Mouse (Mus musculus) limb, embryonic 10.5 days (tissue): Measurements from ENCODE around the gene Rreb1. TPM values are rescaled to one million over a fixed set of nuclear protein-coding genes. Genes with fewer than 3 reads are reported as not detected.

Experiments
- DNase-seq: peaks from one replicate; pipeline ENCODE4 v3.0.0-alpha.2; 2017; ENCODE audit warnings: low spot score
- H3K27ac ChIP-seq: fragments of 300-500 bp; sonication (generic); 2 replicates; pipeline ENCODE4 v1.5.1; 2016; ENCODE audit warnings: mild to moderate bottlenecking
- H3K27me3 ChIP-seq: fragments of 300-500 bp; sonication (generic); 2 replicates; pipeline ENCODE4 v1.6.1; 2016; ENCODE audit warnings: low read depth, mild to moderate bottlenecking; ENCODE audit not compliant: poor library complexity, severe bottlenecking
- H3K36me3 ChIP-seq: fragments of 300-500 bp; sonication (generic); 2 replicates; pipeline ENCODE4 v1.6.1; 2016; ENCODE audit warnings: mild to moderate bottlenecking, moderate library complexity
- H3K4me1 ChIP-seq: fragments of 300-500 bp; sonication (generic); 2 replicates; pipeline ENCODE4 v1.6.1; 2016
- H3K4me3 ChIP-seq: fragments of 300-500 bp; sonication (generic); 2 replicates; pipeline ENCODE4 v1.5.1; 2016; ENCODE audit warnings: mild to moderate bottlenecking, moderate library complexity
- H3K9me3 ChIP-seq: fragments of 300-500 bp; sonication (generic); replicated peaks from 2 replicates; pipeline ENCODE4 v1.6.1; 2016; ENCODE audit warnings: mild to moderate bottlenecking
- WGBS: fragments of 180-500 bp; shearing (Covaris S2); methylation state at CpG from one replicate; pipeline ENCODE4 v1.1.7; 2016; 5-methylcytosine and 5-hydroxymethylcytosine counted together
- polyA plus RNA-seq: library from polyadenylated mRNA; unstranded; fragments of >200 nt; fragmentation: Nextera tagmentation; extraction: Ambion mirVana; gene quantifications from 2 replicates; pipeline ENCODE4 v1.2.1, GENCODE M21; 2016

Gene Rreb1
- polyA plus RNA-seq, 1 experiment from 2014 or later: 5.4 TPM

GRCm38 (mm10) chr13:37965126-37965914 is 187.1 kb downstream of the Rreb1 start:
- H3K4me3 ChIP-seq: no peak overlapping the region
- H3K9me3 ChIP-seq: no peaks in the 10 kb centered on the region
- WGBS: 25% methylated on average over 17 of the region's 17 CpGs
- H3K4me1 ChIP-seq: peaks cover 46% of the 10 kb centered on the region
- peaks cover 13% of the 10 kb centered on the region; the same call in 1 of the 2 replicates for H3K27me3 ChIP-seq
- 0 out of 2 replicates have a peak overlapping the region, but pooled peaks have one; percentile 4 for H3K27ac ChIP-seq
- no peaks in the 10 kb centered on the region for H3K36me3 ChIP-seq
- no peak for DNase-seq

DNA sequence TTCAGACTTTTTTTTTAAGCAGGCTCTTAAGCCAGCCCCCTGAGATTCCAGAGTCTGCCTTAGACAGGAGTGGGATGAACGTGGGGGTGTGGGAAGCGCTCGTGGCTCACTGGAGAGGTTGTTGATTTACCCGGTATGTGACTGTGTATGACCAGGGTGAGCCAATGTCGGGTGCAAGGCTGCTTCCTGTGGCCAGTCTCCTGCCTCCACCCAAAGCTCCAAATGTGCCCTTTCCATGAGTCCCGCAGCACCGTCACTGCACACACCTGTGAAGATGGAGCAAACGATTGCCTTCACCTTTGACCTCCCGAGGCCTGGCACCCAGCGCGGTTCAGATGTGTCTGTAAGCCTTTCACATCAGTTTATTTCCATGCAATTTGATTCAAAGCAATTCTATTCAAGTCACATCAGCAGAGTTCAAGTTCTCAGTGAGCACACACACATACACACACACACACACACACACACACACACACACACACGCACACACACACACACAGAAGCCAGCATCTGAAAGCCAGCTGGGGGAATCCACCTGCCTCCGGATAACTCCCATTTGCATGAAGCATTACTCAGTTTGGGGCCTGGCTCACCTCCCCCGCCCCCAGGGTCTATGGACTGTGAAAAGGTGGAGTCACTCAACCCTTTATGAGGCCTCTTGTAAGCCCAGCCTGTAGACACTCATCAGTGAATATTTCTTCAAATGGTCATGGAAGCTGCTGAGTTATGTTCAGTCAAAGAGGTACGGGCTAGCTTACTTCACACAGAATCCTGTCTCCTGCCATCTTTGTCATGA is 188.3 kb downstream of the Rreb1 start:
- H3K27me3 ChIP-seq: peaks cover 13% of the 10 kb centered on the region; the same call in 1 of the 2 replicates

GRCm38 (mm10) chr13:37967052-37967437 is 188.8 kb downstream of the Rreb1 start:
- peak; percentile 76 for DNase-seq
- whole genome bisulfite sequencing: 38% methylated on average over 12 of the region's 12 CpGs
- Histone ChIP-seq H3K9me3 (no peaks in the 10 kb centered on the region), H3K27ac (peak overlapping the region; percentile 78), H3K27me3 (peaks cover 13% of the 10 kb centered on the region; the same call in 1 of the 2 replicates), H3K4me3 (peak overlapping the region; percentile 32), H3K4me1 (peaks cover 46% of the 10 kb centered on the region), H3K36me3 (peaks cover 3% of the 10 kb centered on the region; the same call in 1 of the 2 replicates)

More for the DNA sequence above, 188.3 kb downstream of the Rreb1 start:
- WGBS: 75% methylated on average over 15 of the region's 15 CpGs
- DNase-seq: peak; percentile 45
- no peak overlapping the region for H3K4me3 ChIP-seq
- peaks cover 46% of the 10 kb centered on the region for H3K4me1 ChIP-seq
- H3K36me3 ChIP-seq: no peaks in the 10 kb centered on the region
- H3K9me3 ChIP-seq: no peaks in the 10 kb centered on the region
- H3K27ac ChIP-seq: peak overlapping the region; percentile 78

DNA sequence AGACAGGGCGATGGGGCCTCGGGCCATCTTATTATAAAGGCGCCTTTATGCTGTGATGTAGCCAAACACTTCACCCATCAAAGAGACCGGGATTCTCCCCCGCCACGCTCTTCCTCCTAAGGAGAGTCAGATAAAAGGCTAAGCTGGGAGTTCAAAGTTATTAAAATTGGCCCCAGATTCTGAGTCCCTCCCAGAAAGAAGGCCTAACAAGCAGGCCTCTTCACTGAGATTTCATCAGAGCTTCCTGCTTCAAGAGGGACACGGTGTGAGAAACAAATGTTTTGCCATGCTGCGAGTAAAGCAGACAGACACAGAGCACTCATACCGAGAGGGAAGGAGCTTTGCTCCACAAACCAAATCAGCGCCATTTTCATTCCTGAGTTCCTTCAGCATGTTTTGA is 189.4 kb downstream of the Rreb1 start:
- 57% methylated on average over 10 of the region's 10 CpGs for WGBS
- DNase-seq: no peak
- Histone ChIP-seq H3K9me3 (no peaks in the 10 kb centered on the region), H3K4me1 (peaks cover 46% of the 10 kb centered on the region), H3K27me3 (peaks cover 13% of the 10 kb centered on the region; the same call in 1 of the 2 replicates), H3K4me3 (peak overlapping the region; percentile 32; the same call in 1 of the 2 replicates), H3K36me3 (peaks cover 3% of the 10 kb centered on the region; the same call in 1 of the 2 replicates), H3K27ac (peak overlapping the region; percentile 78)

DNA sequence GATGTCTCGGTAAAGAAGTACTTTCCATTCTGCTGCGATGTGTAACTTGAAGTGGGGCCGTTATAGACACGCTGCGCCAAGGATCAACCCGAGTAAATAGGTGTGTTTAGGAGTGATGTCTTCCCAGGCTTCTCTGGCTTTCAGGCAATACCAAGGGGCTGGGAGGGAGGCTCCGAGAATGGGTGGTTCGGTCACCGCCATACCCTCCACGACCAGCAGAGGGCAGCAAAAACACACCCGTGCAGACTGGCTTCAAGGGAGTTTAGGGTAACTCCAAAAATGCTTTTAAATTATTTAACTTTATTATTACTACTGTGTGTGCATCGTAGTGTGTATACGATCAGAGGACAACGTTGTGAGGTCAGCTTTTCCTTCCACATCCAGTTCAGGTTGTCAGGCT is 191.1 kb downstream of the Rreb1 start:
- DNase-seq: peak; percentile 93
- H3K4me3 ChIP-seq: no peak overlapping the region
- H3K27ac ChIP-seq: no peak overlapping the region
- peaks cover 44% of the 10 kb centered on the region for H3K4me1 ChIP-seq
- peaks cover 5% of the 10 kb centered on the region; the same call in 1 of the 2 replicates for H3K36me3 ChIP-seq
- WGBS: 10% methylated on average over 14 of the region's 14 CpGs
- H3K9me3 ChIP-seq: no peaks in the 10 kb centered on the region
- H3K27me3 ChIP-seq: peaks cover 9% of the 10 kb centered on the region; the same call in 1 of the 2 replicates

DNA sequence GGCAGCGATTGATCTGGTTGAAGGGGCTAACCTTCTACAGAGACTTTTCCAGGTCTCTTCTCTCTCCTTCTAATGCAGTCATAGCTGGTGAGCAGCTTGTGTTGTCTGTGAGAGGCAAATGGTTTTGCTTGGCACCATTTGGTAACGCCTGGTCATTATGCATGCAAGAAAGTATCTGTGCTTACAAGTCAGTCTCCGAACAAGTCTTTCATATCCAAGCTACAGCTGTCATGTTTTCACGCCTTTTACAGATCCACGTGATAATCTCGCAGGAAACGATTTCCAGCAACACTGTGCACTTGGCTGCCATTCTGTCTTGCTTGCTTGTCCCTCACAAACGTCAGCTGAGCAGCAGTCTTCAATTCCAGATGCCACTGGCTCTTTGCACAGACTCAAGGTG is 191.8 kb downstream of the Rreb1 start:
- Histone ChIP-seq H3K36me3 (peaks cover 5% of the 10 kb centered on the region; the same call in 1 of the 2 replicates), H3K4me3 (no peak overlapping the region), H3K27ac (no peak overlapping the region), H3K4me1 (peaks cover 37% of the 10 kb centered on the region), H3K9me3 (no peaks in the 10 kb centered on the region), H3K27me3 (peaks cover 3% of the 10 kb centered on the region; the same call in 1 of the 2 replicates)
- DNase-seq: no peak
- WGBS: 62% methylated on average over 8 of the region's 8 CpGs

- 86% methylated on average over 11 of the region's 11 CpGs for WGBS
- H3K9me3 ChIP-seq: no peaks in the 10 kb centered on the region
- no peak overlapping the region for H3K27ac ChIP-seq
Measured at GRCm38 (mm10) chr13:37970887-37971530, 192.8 kb downstream of the Rreb1 start.

GRCm38 (mm10) chr13:37974036-37974435 is 195.8 kb downstream of the Rreb1 start:
- H3K4me3 ChIP-seq: no peak overlapping the region
- H3K27me3 ChIP-seq: no peaks in the 10 kb centered on the region
- H3K27ac ChIP-seq: no peak overlapping the region
- peaks cover 6% of the 10 kb centered on the region for H3K4me1 ChIP-seq
- 90% methylated on average over 6 of the region's 6 CpGs for WGBS
- H3K9me3 ChIP-seq: no peaks in the 10 kb centered on the region
- H3K36me3 ChIP-seq: peaks cover 44% of the 10 kb centered on the region
- DNase-seq: no peak

More at GRCm38 (mm10) chr13:37970887-37971530, 192.8 kb downstream of the Rreb1 start:
- H3K4me3 ChIP-seq: no peak overlapping the region
- H3K27me3 ChIP-seq: no peaks in the 10 kb centered on the region
- peaks cover 14% of the 10 kb centered on the region for H3K36me3 ChIP-seq
- DNase-seq: no peak
- peaks cover 27% of the 10 kb centered on the region for H3K4me1 ChIP-seq

DNA sequence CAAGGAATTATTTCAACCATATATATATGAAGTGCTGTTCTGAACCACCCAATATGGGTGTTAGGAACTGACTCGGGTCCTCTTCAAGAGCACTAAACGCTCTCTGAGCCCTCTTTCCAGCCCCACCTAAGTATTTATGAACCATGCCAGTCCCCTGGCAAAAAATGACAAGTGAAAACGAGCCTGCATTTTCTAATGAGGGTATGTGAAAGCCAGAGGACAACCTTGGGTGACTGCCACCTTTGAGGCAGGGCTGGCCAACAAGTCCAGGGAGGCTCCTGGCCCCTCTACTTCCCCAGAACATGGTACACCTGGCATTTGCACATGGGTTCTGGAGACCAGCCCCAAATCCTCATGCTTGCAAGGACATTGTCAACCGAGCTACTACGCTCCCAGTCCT is 196.5 kb downstream of the Rreb1 start:
- no peak overlapping the region for H3K4me3 ChIP-seq
- H3K9me3 ChIP-seq: no peaks in the 10 kb centered on the region
- no peak overlapping the region for H3K27ac ChIP-seq
- no peaks in the 10 kb centered on the region for H3K27me3 ChIP-seq
- WGBS: 93% methylated on average over 5 of the region's 5 CpGs
- peaks cover 51% of the 10 kb centered on the region for H3K36me3 ChIP-seq
- DNase-seq: no peak
- peaks cover 6% of the 10 kb centered on the region for H3K4me1 ChIP-seq

DNA sequence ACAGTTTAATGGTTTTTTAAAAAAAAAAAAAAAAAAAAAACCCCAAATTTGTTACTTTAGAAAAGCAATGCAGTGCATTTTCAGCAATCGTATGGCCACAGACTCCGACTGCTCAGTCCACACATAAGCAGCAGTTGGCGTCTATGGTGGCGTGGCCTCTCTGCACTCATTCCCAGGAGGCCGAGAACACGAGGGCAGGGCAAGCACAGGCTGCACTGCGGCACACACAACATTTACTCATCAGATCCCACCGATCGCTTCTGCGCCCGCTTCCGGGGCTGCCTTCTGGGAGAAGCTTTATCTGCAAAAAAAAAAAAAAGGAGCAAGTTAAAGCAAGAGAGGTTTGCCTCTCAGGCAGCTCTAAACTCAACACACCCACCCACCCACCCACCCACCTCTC is 201.3 kb downstream of the Rreb1 start:
- H3K4me3 ChIP-seq: no peak overlapping the region
- no peaks in the 10 kb centered on the region for H3K9me3 ChIP-seq
- H3K36me3 ChIP-seq: peaks cover 94% of the 10 kb centered on the region
- H3K27me3 ChIP-seq: no peaks in the 10 kb centered on the region
- no peak overlapping the region for H3K27ac ChIP-seq
- H3K4me1 ChIP-seq: no peaks in the 10 kb centered on the region
- DNase-seq: no peak
- WGBS: 94% methylated on average over 12 of the region's 12 CpGs

- no peak overlapping the region for H3K27ac ChIP-seq
- H3K4me1 ChIP-seq: no peaks in the 10 kb centered on the region
- H3K4me3 ChIP-seq: no peak overlapping the region
- no peaks in the 10 kb centered on the region for H3K27me3 ChIP-seq
- 96% methylated on average over 10 of the region's 10 CpGs for WGBS
- no peaks in the 10 kb centered on the region for H3K9me3 ChIP-seq
- DNase-seq: no peak
- H3K36me3 ChIP-seq: peaks cover 99% of the 10 kb centered on the region
Measured at GRCm38 (mm10) chr13:37980346-37980745, 202.1 kb downstream of the Rreb1 start.

- WGBS: 90% methylated on average over 5 of the region's 5 CpGs
- Histone ChIP-seq H3K27ac (no peak overlapping the region), H3K9me3 (no peaks in the 10 kb centered on the region), H3K27me3 (no peaks in the 10 kb centered on the region), H3K4me1 (no peaks in the 10 kb centered on the region), H3K4me3 (no peak overlapping the region), H3K36me3 (peaks cover 100% of the 10 kb centered on the region)
- DNase-seq: no peak
Measured at GRCm38 (mm10) chr13:37981063-37981462, 202.9 kb downstream of the Rreb1 start.
